Mouse (Mus musculus) neural tube, embryonic 11.5 days (tissue): ENCODE measurements around the gene Ryk. TPM values are rescaled to one million over a fixed set of nuclear protein-coding genes. Genes with fewer than 3 reads are reported as not detected.

Source experiments
- ATAC-seq: fragments of 200-750 bp; cut with Nextera tagmentation; 2 replicates; pipeline ENCODE4 v1.8.0; 2017; ENCODE audit warnings: moderate number of reproducible peaks, mild to moderate bottlenecking, moderate TSS enrichment, moderate library complexity; ENCODE audit not compliant: insufficient read depth, low FRiP score, low TSS enrichment
- DNase-seq: peaks from one replicate; pipeline ENCODE4 v3.0.0-alpha.2; 2015; ENCODE audit warnings: low spot score
- H3K27ac ChIP-seq: fragments of 300-500 bp; sonication (generic); 2 replicates; pipeline ENCODE4 v1.5.1; 2014; ENCODE audit warnings: low read depth, mild to moderate bottlenecking, low read length
- H3K27me3 ChIP-seq: fragments of 300-500 bp; sonication (generic); 2 replicates; pipeline ENCODE4 v1.6.1; 2014; ENCODE audit warnings: mild to moderate bottlenecking, low read length, mixed read lengths; ENCODE audit not compliant: control insufficient read depth, insufficient read depth
- H3K36me3 ChIP-seq: fragments of 300-500 bp; sonication (generic); 2 replicates; pipeline ENCODE4 v1.6.1; 2014; ENCODE audit warnings: mild to moderate bottlenecking, low read length, moderate library complexity, mixed read lengths; ENCODE audit not compliant: control insufficient read depth, insufficient read depth
- H3K4me1 ChIP-seq: fragments of 300-500 bp; sonication (generic); 2 replicates; pipeline ENCODE4 v1.6.1; 2014; ENCODE audit warnings: low read length, mixed read lengths; ENCODE audit not compliant: control insufficient read depth, insufficient read depth
- H3K4me2 ChIP-seq: fragments of 300-500 bp; sonication (generic); 2 replicates; pipeline ENCODE4 v1.6.1; 2014; ENCODE audit warnings: low read depth, mild to moderate bottlenecking, moderate library complexity
- H3K4me3 ChIP-seq: fragments of 300-500 bp; sonication (generic); 2 replicates; pipeline ENCODE4 v1.5.1; 2014; ENCODE audit warnings: low read depth, low read length
- H3K9ac ChIP-seq: fragments of 300-500 bp; sonication (generic); 2 replicates; pipeline ENCODE4 v1.6.1; 2014; ENCODE audit warnings: mild to moderate bottlenecking, low read length
- H3K9me3 ChIP-seq: fragments of 300-500 bp; sonication (generic); 2 replicates; pipeline ENCODE4 v1.6.1; 2016; ENCODE audit warnings: low read length; ENCODE audit not compliant: control insufficient read depth
- WGBS: fragments of 180-500 bp; shearing (Covaris S2); extraction: QIAGEN DNeasy Blood & Tissue Kit; methylation state at CpG from one replicate; pipeline ENCODE4 v1.1.7; 2014; 5-methylcytosine and 5-hydroxymethylcytosine counted together
- polyA plus RNA-seq: library from polyadenylated mRNA; unstranded; fragments of >200 nt; fragmentation: Nextera tagmentation; extraction: Ambion mirVana; gene quantifications from 2 replicates; pipeline ENCODE4 v1.2.1, GENCODE M21; 2014

Ryk gene
- polyA plus RNA-seq, 1 experiment from 2014 or later: 42.2 TPM

DNA sequence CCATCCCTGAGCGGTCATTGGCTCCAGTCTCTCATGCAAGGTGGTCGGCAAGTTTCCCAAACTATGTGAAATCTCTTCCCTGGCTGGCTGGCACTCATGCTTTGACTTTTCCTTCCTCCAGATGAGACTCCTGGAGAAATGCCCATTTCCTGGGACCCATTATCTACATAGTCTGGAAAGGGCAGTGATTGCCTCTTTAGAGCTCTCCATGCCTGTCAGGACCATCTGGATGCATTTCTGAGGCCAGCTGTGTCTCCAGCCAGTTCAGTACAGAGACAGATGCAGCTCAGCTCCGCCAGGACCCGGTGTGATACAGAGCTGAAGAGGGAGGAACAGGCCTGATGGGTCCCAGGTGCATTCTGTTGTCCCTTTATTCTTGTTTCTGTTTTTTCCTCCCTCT, 107.5 kb downstream of the Ryk start:
- Histone ChIP-seq H3K4me3 (no peak overlapping the region), H3K9me3 (no peaks in the 10 kb centered on the region), H3K27me3 (no peaks in the 10 kb centered on the region), H3K9ac (no peak overlapping the region), H3K4me1 (no peaks in the 10 kb centered on the region), H3K36me3 (no peaks in the 10 kb centered on the region), H3K4me2 (no peak overlapping the region), H3K27ac (no peak overlapping the region)
- ATAC-seq: no peak
- WGBS: 73% methylated on average over 4 of the region's 4 CpGs
- DNase-seq: no peak

- WGBS: 89% methylated on average over 9 of the region's 9 CpGs
- Histone ChIP-seq H3K9ac (no peak overlapping the region), H3K4me1 (no peaks in the 10 kb centered on the region), H3K27me3 (no peaks in the 10 kb centered on the region), H3K4me3 (no peak overlapping the region), H3K36me3 (no peaks in the 10 kb centered on the region), H3K9me3 (no peaks in the 10 kb centered on the region), H3K4me2 (no peak overlapping the region), H3K27ac (no peak overlapping the region)
- ATAC-seq (no peak), DNase-seq (no peak)
Observed at GRCm38 (mm10) chr9:102944891-102945290, 110.2 kb downstream of the Ryk start.

DNA sequence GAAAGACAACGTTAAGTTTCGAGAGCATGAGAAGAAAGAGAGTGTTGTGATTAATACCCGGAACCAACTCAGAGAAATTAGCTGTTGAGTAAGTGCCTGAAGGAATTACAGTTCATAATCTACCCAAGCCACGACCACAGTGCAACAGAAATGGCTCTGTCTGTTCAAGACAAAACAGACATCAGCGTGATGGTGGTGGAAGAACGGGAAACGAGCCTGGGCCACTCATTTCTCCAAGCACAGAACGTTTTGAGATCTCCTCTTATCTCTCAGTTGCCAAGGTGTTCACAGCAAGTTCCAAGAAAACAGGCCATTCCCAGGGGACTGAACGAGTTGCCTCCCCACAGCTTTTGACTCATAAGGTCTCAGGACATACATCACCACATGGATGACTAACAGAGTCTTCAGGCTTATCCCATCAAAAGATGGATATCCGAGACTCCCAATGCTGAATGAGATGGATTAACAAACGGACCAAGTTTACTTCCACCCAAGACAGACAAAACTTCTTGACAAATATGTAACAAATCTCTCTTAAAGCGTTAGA, 111.8 kb downstream of the Ryk start:
- H3K4me1 ChIP-seq: no peaks in the 10 kb centered on the region
- ATAC-seq: no peak
- DNase-seq: no peak
- H3K9ac ChIP-seq: no peak overlapping the region
- H3K4me3 ChIP-seq: no peak overlapping the region
- 83% methylated on average over 12 of the region's 12 CpGs for WGBS
- no peaks in the 10 kb centered on the region for H3K36me3 ChIP-seq
- H3K4me2 ChIP-seq: no peak overlapping the region
- no peaks in the 10 kb centered on the region for H3K27me3 ChIP-seq
- H3K27ac ChIP-seq: no peak overlapping the region
- no peaks in the 10 kb centered on the region for H3K9me3 ChIP-seq

DNA sequence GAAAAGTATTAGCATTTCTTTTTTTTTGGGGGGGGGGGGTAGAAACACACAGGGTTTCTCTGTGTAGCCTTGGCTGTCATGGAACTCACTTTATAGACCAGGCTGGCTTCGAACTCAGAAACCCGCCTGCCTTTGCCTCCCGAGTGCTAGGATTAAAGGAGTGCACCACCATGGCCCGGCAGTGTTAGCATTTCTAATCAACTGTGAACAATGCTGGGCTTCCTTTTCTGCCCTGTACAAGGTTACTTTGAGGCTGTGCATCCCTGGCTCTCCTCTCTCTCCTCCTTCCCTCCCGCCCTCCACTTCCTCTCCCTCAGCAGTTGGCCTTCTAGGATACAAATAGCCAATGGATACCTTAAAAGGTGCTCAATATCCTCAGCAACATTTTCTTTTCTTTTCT, 114.0 kb downstream of the Ryk start:
- 81% methylated on average over 5 of the region's 5 CpGs for WGBS
- Histone ChIP-seq H3K4me1 (no peaks in the 10 kb centered on the region), H3K36me3 (no peaks in the 10 kb centered on the region), H3K27me3 (no peaks in the 10 kb centered on the region), H3K4me3 (no peak overlapping the region), H3K4me2 (no peak overlapping the region), H3K9ac (no peak overlapping the region), H3K9me3 (no peaks in the 10 kb centered on the region), H3K27ac (no peak overlapping the region)
- ATAC-seq: no peak
- no peak for DNase-seq

- no peak for ATAC-seq
- Histone ChIP-seq H3K27ac (no peak overlapping the region), H3K4me3 (no peak overlapping the region), H3K27me3 (no peaks in the 10 kb centered on the region), H3K4me2 (no peak overlapping the region), H3K9me3 (no peaks in the 10 kb centered on the region), H3K9ac (no peak overlapping the region), H3K36me3 (no peaks in the 10 kb centered on the region), H3K4me1 (no peaks in the 10 kb centered on the region)
- 87% methylated on average over 9 of the region's 9 CpGs for WGBS
- DNase-seq: no peak
Observed at GRCm38 (mm10) chr9:102951091-102951994, 116.6 kb downstream of the Ryk start.

GRCm38 (mm10) chr9:102955866-102956265, 121.1 kb downstream of the Ryk start:
- H3K27me3 ChIP-seq: no peaks in the 10 kb centered on the region
- H3K4me3 ChIP-seq: no peak overlapping the region
- no peaks in the 10 kb centered on the region for H3K36me3 ChIP-seq
- ATAC-seq: no peak
- H3K27ac ChIP-seq: no peak overlapping the region
- H3K9ac ChIP-seq: no peak overlapping the region
- H3K4me1 ChIP-seq: no peaks in the 10 kb centered on the region
- WGBS: 84% methylated on average over 3 of the region's 3 CpGs
- no peak overlapping the region for H3K4me2 ChIP-seq
- no peaks in the 10 kb centered on the region for H3K9me3 ChIP-seq
- DNase-seq: no peak

Other genes with a start within 250 kb of the Ryk start
- gene Anapc13, start 208.6 kb upstream of the Ryk start, polyA plus RNA-seq: 154 and 156 TPM in 2 replicates
- 49.6 and 54.2 TPM in 2 replicates for gene Cep63, start 208.4 kb upstream of the Ryk start, polyA plus RNA-seq
- 70.6 and 76.7 TPM in 2 replicates for gene Amotl2, start 118.2 kb upstream of the Ryk start, polyA plus RNA-seq
- 0.29 and 0.73 TPM in 2 replicates for gene Slco2a1, start 153.8 kb downstream of the Ryk start, polyA plus RNA-seq